Mouse (Mus musculus) stomach, embryonic 15.5 days (tissue): ENCODE measurements at regions not wholly inside any gene's neighbourhood (a gene's known extent, or its start where the extent isn't known, plus 50 kb on each side); places are given as distances from the start of the nearest gene placed in this dataset.

ENCODE experiments used
- ATAC-seq: fragments of 200-750 bp; cut with Nextera tagmentation; 2 replicates; pipeline ENCODE4 v1.8.0; 2017; ENCODE audit warnings: low read depth, moderate number of reproducible peaks, moderate TSS enrichment; ENCODE audit not compliant: insufficient read depth, low FRiP score
- H3K27ac ChIP-seq: fragments of 300-500 bp; sonication (generic); 2 replicates; pipeline ENCODE4 v1.5.1; 2015; ENCODE audit warnings: mild to moderate bottlenecking, inconsistent platforms
- H3K27me3 ChIP-seq: fragments of 300-500 bp; sonication (generic); replicated peaks from 2 replicates; pipeline ENCODE4 v1.6.1; 2015; ENCODE audit warnings: inconsistent platforms
- H3K36me3 ChIP-seq: fragments of 300-500 bp; sonication (generic); 2 replicates; pipeline ENCODE4 v1.6.1; 2015; ENCODE audit warnings: inconsistent platforms
- H3K4me1 ChIP-seq: fragments of 300-500 bp; sonication (generic); 2 replicates; pipeline ENCODE4 v1.6.1; 2015; ENCODE audit warnings: inconsistent platforms
- H3K4me2 ChIP-seq: fragments of 300-500 bp; sonication (generic); 2 replicates; pipeline ENCODE4 v1.6.1; 2015; ENCODE audit warnings: mild to moderate bottlenecking, inconsistent platforms
- H3K4me3 ChIP-seq: fragments of 300-500 bp; sonication (generic); replicated peaks from 2 replicates; pipeline ENCODE4 v1.5.1; 2015; ENCODE audit warnings: inconsistent platforms
- H3K9ac ChIP-seq: fragments of 300-500 bp; sonication (generic); 2 replicates; pipeline ENCODE4 v1.6.1; 2015; ENCODE audit warnings: inconsistent platforms
- H3K9me3 ChIP-seq: fragments of 300-500 bp; sonication (generic); 2 replicates; pipeline ENCODE4 v1.6.1; 2016; ENCODE audit warnings: inconsistent platforms
- WGBS: fragments of 180-500 bp; shearing (Covaris S2); methylation state at CpG from one replicate; pipeline ENCODE4 v1.1.7; 2015; 5-methylcytosine and 5-hydroxymethylcytosine counted together

GRCm38 (mm10) chr1:191486766-191487165, 83.7 kb upstream of the Ppp2r5a start:
- no peak overlapping the region for H3K9ac ChIP-seq
- no peaks in the 10 kb centered on the region for H3K27me3 ChIP-seq
- ATAC-seq: no peak
- no peaks in the 10 kb centered on the region for H3K36me3 ChIP-seq
- no peak overlapping the region for H3K4me2 ChIP-seq
- no peak overlapping the region for H3K27ac ChIP-seq
- H3K4me1 ChIP-seq: no peaks in the 10 kb centered on the region
- WGBS: 33% methylated on average over 6 of the region's 6 CpGs
- no peak overlapping the region for H3K4me3 ChIP-seq
- H3K9me3 ChIP-seq: no peaks in the 10 kb centered on the region

DNA sequence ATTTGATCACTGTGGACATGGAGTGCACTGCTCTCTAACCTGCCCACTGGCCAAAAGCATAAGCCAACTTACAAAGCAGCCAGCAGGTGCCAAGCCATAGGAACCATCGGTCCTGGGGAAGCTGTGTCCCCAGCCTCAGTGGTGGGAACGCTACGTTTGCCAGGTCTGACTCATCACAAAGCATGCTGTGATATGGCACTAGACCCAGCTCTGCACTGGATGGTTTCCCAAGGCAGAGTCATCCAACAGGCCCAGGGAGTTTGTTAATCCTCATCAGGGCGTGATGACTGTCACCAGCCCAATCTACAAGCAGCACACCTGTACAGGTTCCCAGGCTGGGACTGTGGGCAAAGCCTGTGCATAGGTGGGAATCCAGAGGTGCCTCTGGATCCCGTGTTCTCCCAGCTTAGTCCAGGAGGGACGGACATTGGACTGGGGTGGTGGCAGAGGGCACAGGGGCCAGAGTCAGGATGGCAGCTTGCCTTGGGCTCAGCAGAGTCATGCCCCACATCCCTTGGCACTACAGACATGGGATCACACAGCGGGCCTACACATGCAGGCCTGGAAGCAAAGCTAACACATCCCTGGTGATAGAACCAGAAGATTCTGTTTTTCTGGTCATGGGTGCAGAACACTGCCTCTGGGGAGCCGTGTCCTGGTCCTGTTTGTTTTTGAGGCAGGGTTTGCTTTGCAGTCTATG, 81.8 kb upstream of the Ppp2r5a start:
- 81% methylated on average over 8 of the region's 8 CpGs for WGBS
- Histone ChIP-seq H3K4me1 (no peaks in the 10 kb centered on the region), H3K4me2 (no peak overlapping the region), H3K9me3 (no peaks in the 10 kb centered on the region), H3K27ac (no peak overlapping the region; the same call in 1 of the 2 replicates), H3K36me3 (no peaks in the 10 kb centered on the region), H3K4me3 (no peak overlapping the region), H3K9ac (no peak overlapping the region), H3K27me3 (no peaks in the 10 kb centered on the region)
- no peak for ATAC-seq

DNA sequence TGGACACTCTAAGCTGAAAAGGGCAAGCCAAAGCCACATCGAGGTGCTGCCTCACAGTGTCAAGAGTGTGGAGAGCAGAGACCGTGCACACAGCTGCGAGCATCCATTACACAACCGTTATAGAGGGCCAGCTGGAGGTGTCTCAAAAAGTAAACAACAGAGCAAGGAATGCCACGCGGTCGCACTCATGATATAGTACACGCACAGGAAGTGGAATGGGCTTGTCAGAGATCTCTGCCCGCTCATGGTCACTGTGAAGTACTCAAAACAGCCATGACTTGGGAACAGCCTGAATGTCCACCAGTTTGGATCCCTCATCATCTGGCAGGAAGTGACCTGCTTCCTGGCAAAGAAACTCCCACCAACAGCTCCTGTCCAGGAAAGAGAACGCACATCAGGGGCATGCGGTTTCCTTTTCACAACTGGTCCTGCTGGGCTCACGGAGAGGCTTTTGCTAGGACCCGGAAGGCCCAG, 76.9 kb upstream of the Ppp2r5a start:
- Histone ChIP-seq H3K4me2 (no peak overlapping the region), H3K9me3 (no peaks in the 10 kb centered on the region), H3K9ac (no peak overlapping the region), H3K4me3 (no peak overlapping the region), H3K27ac (0 out of 2 replicates have a peak overlapping the region, but pooled peaks have one; percentile 17), H3K36me3 (no peaks in the 10 kb centered on the region), H3K4me1 (no peaks in the 10 kb centered on the region), H3K27me3 (no peaks in the 10 kb centered on the region)
- peak; percentile 43; the same call in 1 of the 2 replicates for ATAC-seq
- WGBS: 36% methylated on average over 13 of the region's 13 CpGs

DNA sequence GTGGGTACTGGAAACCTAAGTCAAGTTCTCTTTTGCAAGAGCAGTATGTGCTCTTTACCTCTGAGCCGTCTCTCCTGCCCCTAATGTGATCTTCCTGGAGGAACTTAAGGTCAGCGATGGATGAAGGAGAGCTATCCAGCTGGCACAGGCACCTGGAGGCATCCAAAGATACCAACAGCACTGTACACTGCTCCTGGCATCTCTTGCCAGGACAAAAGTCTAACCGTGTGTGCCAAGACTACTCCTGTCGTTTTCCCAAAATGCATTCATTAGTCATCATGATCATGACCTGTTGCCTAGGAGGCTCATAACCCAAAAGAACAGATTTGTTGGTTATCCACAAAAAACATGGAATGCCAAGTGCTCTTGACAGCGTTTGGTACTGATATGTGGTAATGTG, 69.5 kb upstream of the Ppp2r5a start:
- no peak overlapping the region for H3K4me2 ChIP-seq
- H3K27me3 ChIP-seq: no peaks in the 10 kb centered on the region
- ATAC-seq: no peak
- H3K9ac ChIP-seq: no peak overlapping the region
- H3K4me1 ChIP-seq: 0 out of 2 replicates have a peak, but pooled peaks cover 6% of the 10 kb centered on the region
- no peaks in the 10 kb centered on the region for H3K36me3 ChIP-seq
- 79% methylated on average over 5 of the region's 5 CpGs for WGBS
- H3K9me3 ChIP-seq: no peaks in the 10 kb centered on the region
- no peak overlapping the region for H3K27ac ChIP-seq
- no peak overlapping the region for H3K4me3 ChIP-seq

- 62% methylated on average over 2 of the region's 2 CpGs for WGBS
- no peak overlapping the region for H3K4me2 ChIP-seq
- no peaks in the 10 kb centered on the region for H3K9me3 ChIP-seq
- no peaks in the 10 kb centered on the region for H3K27me3 ChIP-seq
- H3K27ac ChIP-seq: no peak overlapping the region
- ATAC-seq: no peak
- no peak overlapping the region for H3K4me3 ChIP-seq
- 0 out of 2 replicates have a peak, but pooled peaks cover 6% of the 10 kb centered on the region for H3K4me1 ChIP-seq
- no peak overlapping the region for H3K9ac ChIP-seq
- H3K36me3 ChIP-seq: no peaks in the 10 kb centered on the region
These were observed 68.4 kb upstream of the Ppp2r5a start for GRCm38 (mm10) chr1:191471489-191471888.

DNA sequence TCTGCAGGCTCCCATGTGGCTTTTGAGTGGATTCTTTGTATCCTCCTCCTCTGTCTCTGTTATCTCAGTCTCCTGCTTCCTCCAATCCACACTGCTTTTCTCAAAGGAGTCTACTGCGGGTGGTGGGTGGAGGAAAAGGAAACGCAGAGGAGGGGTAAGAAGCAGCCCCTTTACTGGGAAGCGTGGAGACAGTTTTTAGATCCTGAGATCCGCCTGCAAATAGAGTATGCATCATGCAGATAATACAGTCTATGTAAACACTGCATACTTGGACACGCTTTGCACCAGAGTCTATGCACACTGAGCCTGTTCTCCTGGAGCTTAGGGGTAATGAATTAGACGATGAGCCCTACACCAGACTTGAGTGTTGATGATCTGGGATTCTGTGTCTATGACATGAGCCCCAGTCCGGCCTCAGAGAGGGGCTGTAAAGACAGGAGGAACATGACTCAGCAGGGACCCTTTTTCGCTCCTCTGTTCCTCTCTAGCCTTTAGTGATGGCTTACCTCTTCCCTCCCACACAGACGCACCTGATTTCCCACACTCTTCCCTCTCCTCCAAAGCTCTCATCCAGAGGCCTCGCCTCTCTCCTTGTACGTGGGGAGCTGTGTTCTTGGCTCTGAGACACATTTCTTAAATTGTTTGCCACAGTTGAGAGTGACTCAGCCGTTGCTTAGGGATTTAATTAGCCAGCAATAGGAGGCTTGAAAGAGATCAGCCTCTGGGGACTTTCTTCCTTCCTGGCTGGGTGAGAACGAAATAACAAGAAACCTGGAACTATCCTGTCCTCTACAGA, 67.3 kb upstream of the Ppp2r5a start:
- H3K27me3 ChIP-seq: no peaks in the 10 kb centered on the region
- WGBS: 19% methylated on average over 13 of the region's 13 CpGs
- peak overlapping the region; percentile 76 for H3K27ac ChIP-seq
- H3K9ac ChIP-seq: no peak overlapping the region
- no peak overlapping the region for H3K4me3 ChIP-seq
- peak; percentile 73 for ATAC-seq
- no peaks in the 10 kb centered on the region for H3K9me3 ChIP-seq
- 0 out of 2 replicates have a peak, but pooled peaks cover 6% of the 10 kb centered on the region for H3K4me1 ChIP-seq
- H3K36me3 ChIP-seq: no peaks in the 10 kb centered on the region
- H3K4me2 ChIP-seq: 0 out of 2 replicates have a peak overlapping the region, but pooled peaks have one; percentile 12

DNA sequence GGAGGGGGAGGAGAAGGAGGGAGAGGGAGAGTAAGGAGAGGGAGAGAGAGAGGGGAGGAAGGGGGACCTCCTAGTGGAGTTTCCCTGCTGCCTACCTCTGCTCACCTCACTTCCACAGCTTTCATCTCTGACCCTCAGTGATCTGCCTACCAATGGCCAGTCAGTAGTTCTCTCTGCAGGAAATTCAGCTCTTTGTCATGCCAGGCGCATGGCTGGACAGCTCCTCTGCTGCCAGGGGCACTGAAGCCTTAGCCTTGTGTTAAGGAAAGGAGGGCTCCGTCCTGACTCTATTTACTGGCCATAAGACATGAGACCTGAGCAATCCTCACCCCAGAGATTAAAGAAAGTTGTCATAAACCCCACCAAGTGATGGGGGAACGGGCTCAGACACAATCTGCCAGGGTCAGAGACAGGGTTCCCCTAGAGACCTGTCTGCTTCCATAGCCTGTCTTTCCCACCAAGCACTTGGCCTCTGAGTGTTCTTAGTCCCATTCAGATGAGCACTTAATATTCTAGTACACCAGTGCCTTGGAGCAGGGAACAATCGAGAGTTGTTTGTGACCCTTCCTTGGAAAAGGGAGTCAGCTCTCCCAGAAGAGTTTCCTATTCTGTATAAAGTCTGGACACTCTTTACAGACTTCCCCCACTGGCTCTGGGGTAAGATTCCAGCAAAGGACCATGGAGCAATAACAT, 65.9 kb upstream of the Ppp2r5a start:
- 0 out of 2 replicates have a peak, but pooled peaks cover 6% of the 10 kb centered on the region for H3K4me1 ChIP-seq
- H3K9ac ChIP-seq: no peak overlapping the region
- H3K4me3 ChIP-seq: no peak overlapping the region
- no peak overlapping the region for H3K4me2 ChIP-seq
- H3K27ac ChIP-seq: no peak overlapping the region
- 66% methylated on average over 4 of the region's 4 CpGs for WGBS
- no peaks in the 10 kb centered on the region for H3K27me3 ChIP-seq
- ATAC-seq: no peak
- H3K36me3 ChIP-seq: no peaks in the 10 kb centered on the region
- H3K9me3 ChIP-seq: no peaks in the 10 kb centered on the region

- no peaks in the 10 kb centered on the region for H3K9me3 ChIP-seq
- no peaks in the 10 kb centered on the region for H3K36me3 ChIP-seq
- H3K4me1 ChIP-seq: peaks cover 14% of the 10 kb centered on the region
- ATAC-seq: no peak
- no peak overlapping the region for H3K4me2 ChIP-seq
- no peak overlapping the region for H3K27ac ChIP-seq
- H3K9ac ChIP-seq: no peak overlapping the region
- H3K4me3 ChIP-seq: no peak overlapping the region
- H3K27me3 ChIP-seq: no peaks in the 10 kb centered on the region
- 95% methylated on average over 3 of the region's 3 CpGs for WGBS
These were observed 63.2 kb upstream of the Ppp2r5a start for GRCm38 (mm10) chr1:191466261-191466660.

GRCm38 (mm10) chr1:191465723-191466122, 62.7 kb upstream of the Ppp2r5a start:
- H3K4me3 ChIP-seq: no peak overlapping the region
- H3K27me3 ChIP-seq: no peaks in the 10 kb centered on the region
- WGBS: 80% methylated on average over 4 of the region's 4 CpGs
- no peaks in the 10 kb centered on the region for H3K36me3 ChIP-seq
- ATAC-seq: no peak
- H3K4me1 ChIP-seq: peaks cover 14% of the 10 kb centered on the region
- no peaks in the 10 kb centered on the region for H3K9me3 ChIP-seq
- no peak overlapping the region for H3K27ac ChIP-seq
- H3K4me2 ChIP-seq: no peak overlapping the region
- H3K9ac ChIP-seq: no peak overlapping the region

- Histone ChIP-seq H3K9ac (no peak overlapping the region), H3K36me3 (no peaks in the 10 kb centered on the region), H3K27ac (no peak overlapping the region), H3K9me3 (no peaks in the 10 kb centered on the region), H3K27me3 (no peaks in the 10 kb centered on the region), H3K4me1 (peaks cover 9% of the 10 kb centered on the region), H3K4me3 (no peak overlapping the region), H3K4me2 (no peak overlapping the region)
- 22% methylated on average over 2 of the region's 2 CpGs for whole genome bisulfite sequencing
- ATAC-seq: no peak
These were observed 62.1 kb upstream of the Ppp2r5a start for GRCm38 (mm10) chr1:191465170-191465569.

- H3K27me3 ChIP-seq: no peaks in the 10 kb centered on the region
- WGBS: 12% methylated on average over 9 of the region's 9 CpGs
- H3K9me3 ChIP-seq: no peaks in the 10 kb centered on the region
- H3K4me1 ChIP-seq: peaks cover 7% of the 10 kb centered on the region
- ATAC-seq: peak; percentile 78; the same call in 1 of the 2 replicates
- no peak overlapping the region for H3K9ac ChIP-seq
- no peak overlapping the region; the same call in 1 of the 2 replicates for H3K4me3 ChIP-seq
- peak overlapping the region; percentile 57 for H3K27ac ChIP-seq
- H3K36me3 ChIP-seq: no peaks in the 10 kb centered on the region
- H3K4me2 ChIP-seq: peak overlapping the region; percentile 34; the same call in 1 of the 2 replicates
These were observed 58.9 kb upstream of the Ppp2r5a start for GRCm38 (mm10) chr1:191461811-191462491.
